Mouse (Mus musculus) C2C12 (cell line): ENCODE measurements around the gene Myo5c. TPM values are rescaled to one million over a fixed set of nuclear protein-coding genes. Genes with fewer than 3 reads are reported as not detected.

Experiments used
- H3K27me3 ChIP-seq: one replicate; pipeline ENCODE4 v1.6.1; 2011; ENCODE audit not compliant: control insufficient read depth, insufficient read depth, insufficient read length
- H3K36me3 ChIP-seq: one replicate; pipeline ENCODE4 v1.6.1; 2011; ENCODE audit not compliant: control insufficient read depth, insufficient read depth
- H3K4me3 ChIP-seq: one replicate; pipeline ENCODE4 v1.5.1; 2011; ENCODE audit warnings: mild to moderate bottlenecking, control low read depth; ENCODE audit not compliant: poor library complexity, insufficient read depth, severe bottlenecking
- H3K79me2 ChIP-seq: one replicate; pipeline ENCODE4 v1.6.1; 2011; ENCODE audit not compliant: control insufficient read depth, insufficient read depth
- H3K79me3 ChIP-seq: one replicate; pipeline ENCODE4 v1.6.1; 2011; ENCODE audit warnings: low read depth, control low read depth
- H3ac ChIP-seq: one replicate; pipeline ENCODE3; 2011; ENCODE audit warnings: low read depth; ENCODE audit not compliant: control insufficient read depth, insufficient read length
- CEBPB ChIP-seq: IDR thresholded peaks from one replicate; pipeline ENCODE4 v1.6.1; 2011; ENCODE audit warnings: low read depth, mild to moderate bottlenecking, control low read depth, moderate library complexity
- CTCF ChIP-seq: IDR thresholded peaks from one replicate; pipeline ENCODE4 v1.5.1; 2011; ENCODE audit not compliant: control insufficient read depth, insufficient read depth, insufficient read length
- FOSL1 ChIP-seq: IDR thresholded peaks from one replicate; pipeline ENCODE4 v1.8.0; 2011; ENCODE audit warnings: mild to moderate bottlenecking, low read length; ENCODE audit not compliant: poor library complexity, insufficient read depth, severe bottlenecking
- MAX ChIP-seq: IDR thresholded peaks from one replicate; pipeline ENCODE4 v1.6.1; 2011; ENCODE audit warnings: mild to moderate bottlenecking, control low read depth
- MYOD1 ChIP-seq: IDR thresholded peaks from one replicate; pipeline ENCODE4 v1.6.1; 2011; ENCODE audit warnings: low read depth; ENCODE audit not compliant: control insufficient read depth, insufficient read length
- MYOG ChIP-seq: IDR thresholded peaks from one replicate; pipeline ENCODE4 v1.6.1; 2011; ENCODE audit not compliant: control insufficient read depth, insufficient read length; ENCODE audit errors: extremely low read depth
- USF1 ChIP-seq: IDR thresholded peaks from one replicate; pipeline ENCODE4 v1.6.1; 2011; ENCODE audit warnings: low read depth, mild to moderate bottlenecking, control low read depth, moderate library complexity
- polyA plus RNA-seq: library from polyadenylated mRNA; unstranded; fragments of >200 nt; fragmentation: generic; extraction: Trizol; gene quantifications from one replicate; pipeline ENCODE4 v1.2.1, GENCODE M21; 2012; ENCODE audit warnings: missing spikeins

The Myo5c gene
- polyA plus RNA-seq, 1 experiment: 0.01 TPM

GRCm38 (mm10) chr9:75201506-75201905 lies 30.3 kb upstream of the Myo5c start:
- no peak for TF ChIP-seq MYOG
- TF ChIP-seq CEBPB: no peak
- TF ChIP-seq MAX: no peak
- TF ChIP-seq MYOD1: no peak
- TF ChIP-seq CTCF: no peak
- TF ChIP-seq FOSL1: no peak
- TF ChIP-seq USF1: no peak
- peaks cover 36% of the 10 kb centered on the region for H3K36me3 ChIP-seq
- H3K79me3 ChIP-seq: no peaks in the 10 kb centered on the region
- no peaks in the 10 kb centered on the region for H3K27me3 ChIP-seq
- H3ac ChIP-seq: no peak overlapping the region
- H3K4me3 ChIP-seq: no peak overlapping the region
- no peaks in the 10 kb centered on the region for H3K79me2 ChIP-seq

- no peaks in the 10 kb centered on the region for H3K79me2 ChIP-seq
- peaks cover 36% of the 10 kb centered on the region for H3K36me3 ChIP-seq
- TF ChIP-seq MYOD1 (no peak), FOSL1 (no peak), MYOG (no peak), MAX (no peak), CTCF (no peak), CEBPB (no peak), USF1 (no peak)
Measured at GRCm38 (mm10) chr9:75202036-75202435, 29.8 kb upstream of the Myo5c start.

GRCm38 (mm10) chr9:75209246-75209645 lies 22.6 kb upstream of the Myo5c start:
- H3ac ChIP-seq: no peak overlapping the region
- H3K79me2 ChIP-seq: no peaks in the 10 kb centered on the region
- H3K4me3 ChIP-seq: no peak overlapping the region
- no peaks in the 10 kb centered on the region for H3K79me3 ChIP-seq
- H3K27me3 ChIP-seq: no peaks in the 10 kb centered on the region
- no peak for TF ChIP-seq MAX
- no peak for TF ChIP-seq CEBPB
- peaks cover 23% of the 10 kb centered on the region for H3K36me3 ChIP-seq

More at GRCm38 (mm10) chr9:75202036-75202435, 29.8 kb upstream of the Myo5c start:
- no peak overlapping the region for H3K4me3 ChIP-seq
- no peaks in the 10 kb centered on the region for H3K27me3 ChIP-seq
- no peaks in the 10 kb centered on the region for H3K79me3 ChIP-seq
- H3ac ChIP-seq: no peak overlapping the region

GRCm38 (mm10) chr9:75210269-75210668 lies 21.6 kb upstream of the Myo5c start:
- H3K79me2 ChIP-seq: no peaks in the 10 kb centered on the region
- TF ChIP-seq CTCF (no peak), USF1 (no peak), FOSL1 (no peak), MYOG (no peak), MYOD1 (no peak), CEBPB (no peak), MAX (no peak)
- H3K27me3 ChIP-seq: no peaks in the 10 kb centered on the region
- no peaks in the 10 kb centered on the region for H3K79me3 ChIP-seq
- H3K4me3 ChIP-seq: no peak overlapping the region
- peaks cover 26% of the 10 kb centered on the region for H3K36me3 ChIP-seq
- H3ac ChIP-seq: no peak overlapping the region

- Histone ChIP-seq H3K79me3 (no peaks in the 10 kb centered on the region), H3K36me3 (peaks cover 57% of the 10 kb centered on the region), H3ac (no peak overlapping the region), H3K4me3 (no peak overlapping the region), H3K79me2 (no peaks in the 10 kb centered on the region), H3K27me3 (no peaks in the 10 kb centered on the region)
- TF ChIP-seq FOSL1 (no peak), USF1 (no peak), CTCF (no peak), CEBPB (no peak), MYOG (no peak), MYOD1 (no peak), MAX (no peak)
Measured at GRCm38 (mm10) chr9:75214743-75215413, 16.9 kb upstream of the Myo5c start.

GRCm38 (mm10) chr9:75219942-75220341 lies 11.9 kb upstream of the Myo5c start:
- H3K36me3 ChIP-seq: peaks cover 43% of the 10 kb centered on the region
- no peak overlapping the region for H3K4me3 ChIP-seq
- H3K27me3 ChIP-seq: no peaks in the 10 kb centered on the region
- TF ChIP-seq MYOD1 (no peak), MYOG (no peak), MAX (no peak), CTCF (no peak), USF1 (no peak), CEBPB (no peak), FOSL1 (no peak)
- no peaks in the 10 kb centered on the region for H3K79me2 ChIP-seq
- no peak overlapping the region for H3ac ChIP-seq
- H3K79me3 ChIP-seq: no peaks in the 10 kb centered on the region
